18 mouse cellular contexts compared by ENCODE assay signal in the genomic region with DNA sequence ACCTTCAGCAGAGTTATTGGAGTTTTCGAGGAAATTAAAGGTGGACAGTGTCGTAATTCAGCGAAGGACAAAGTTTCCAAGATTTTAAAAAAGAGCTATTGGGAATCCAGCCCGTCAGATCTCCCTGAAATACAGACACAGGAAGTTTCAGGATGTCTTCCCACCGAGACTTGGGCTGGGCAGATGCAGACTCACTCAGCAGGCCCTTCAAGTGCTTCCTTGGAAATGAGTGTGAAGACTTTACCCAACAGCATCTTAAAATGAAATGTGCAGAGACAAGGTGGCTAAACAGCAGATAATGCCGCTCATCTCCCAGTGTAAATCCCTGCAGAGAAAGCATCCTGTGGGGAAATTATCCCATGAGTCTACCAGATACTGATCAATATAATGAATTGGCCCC. TPM values are rescaled to one million over a fixed set of nuclear protein-coding genes. Genes with fewer than 3 reads are reported as not detected.
A peak's percentile ranks its signal among the peaks of the same experiment; 100 is the strongest.
DNase-seq lines count a peak whose midpoint lies in the region; ATAC-seq lines count a peak whose summit lies in the region.
"Had no signal": no experiment of that assay in that cellular context is flagged by ENCODE, and none has a peak within 500 bp of the region (broad histone marks: within the 10 kb centered on the region; RNA-seq: fewer than 3 reads in every experiment).

No protein-coding gene starts in this region.

- 12% methylated on average over 6 of the region's 6 CpGs for WGBS in forebrain, embryonic 10.5 days
- WGBS in forebrain, embryonic 16.5 days: 52% methylated on average over 6 of the region's 6 CpGs
- WGBS in neural tube, embryonic 12.5 days: 7% methylated on average over 6 of the region's 6 CpGs
- 6% methylated on average over 6 of the region's 6 CpGs for WGBS in midbrain, embryonic 11.5 days
- 57% methylated on average over 6 of the region's 6 CpGs for WGBS in intestine, embryonic 16.5 days

- no peak for DNase-seq in forebrain, embryonic 10.5 days (ENCODE audit: extremely low spot score, low spot score)
- no peak for DNase-seq in neural tube, embryonic 10.5 days (ENCODE audit: extremely low spot score, low spot score)
- peak; percentile 90 for DNase-seq in midbrain, embryonic 11.5 days (ENCODE audit: low spot score, missing footprints)
- no peak for DNase-seq in cerebellum, adult 9-11 months
- DNase-seq in thymus, postnatal 10 days (ENCODE audit: low spot score in 2 of 2): no peak
- DNase-seq: adrenal gland, postnatal 14 days; cerebellum, adult 8-10 months; heart, adult 18-20 months; heart, postnatal 4 days; kidney, adult 8-10 months; lung, adult 18-20 months; lung, postnatal 36 days; right cerebral cortex, postnatal 14 days; thymus, postnatal 4 days had no signal

- no peak overlapping the region for H3K9ac ChIP-seq in forebrain, embryonic 16.5 days (replicated peaks; ENCODE audit: low read depth, low read length)
- no peak overlapping the region for H3K9ac ChIP-seq in neural tube, embryonic 12.5 days
- no peak overlapping the region for H3K9ac ChIP-seq in midbrain, embryonic 11.5 days (ENCODE audit: low read length)
- no peak overlapping the region for H3K9ac ChIP-seq in intestine, embryonic 16.5 days (ENCODE audit: low read depth, low read length)

- H3K4me2 ChIP-seq in forebrain, embryonic 16.5 days (ENCODE audit: low read length): no peak overlapping the region
- no peak overlapping the region; the same call in 1 of the 2 replicates for H3K4me2 ChIP-seq in neural tube, embryonic 12.5 days (replicated peaks)
- 0 out of 2 replicates have a peak overlapping the region, but pooled peaks have one; percentile 27 for H3K4me2 ChIP-seq in midbrain, embryonic 11.5 days
- no peak overlapping the region for H3K4me2 ChIP-seq in intestine, embryonic 16.5 days (ENCODE audit: low read depth, low read length)

- H3K27ac ChIP-seq in forebrain, embryonic 10.5 days: no peak overlapping the region
- no peak overlapping the region for H3K27ac ChIP-seq in forebrain, embryonic 16.5 days (ENCODE audit: low read length)
- H3K27ac ChIP-seq in neural tube, embryonic 12.5 days: no peak overlapping the region
- H3K27ac ChIP-seq in midbrain, embryonic 11.5 days (ENCODE audit: low read depth, low read length): no peak overlapping the region
- no peak overlapping the region for H3K27ac ChIP-seq in intestine, embryonic 16.5 days (ENCODE audit: low read length)

- peaks cover 63% of the 10 kb centered on the region for H3K27me3 ChIP-seq in forebrain, embryonic 10.5 days (ENCODE audit: poor library complexity, severe bottlenecking)
- H3K27me3 ChIP-seq in forebrain, embryonic 16.5 days (replicated peaks; ENCODE audit: control insufficient read depth, insufficient read depth, low read length): peaks cover 40% of the 10 kb centered on the region
- peaks cover 66% of the 10 kb centered on the region for H3K27me3 ChIP-seq in neural tube, embryonic 12.5 days (replicated peaks)
- H3K27me3 ChIP-seq in midbrain, embryonic 11.5 days (ENCODE audit: control insufficient read depth, insufficient read depth, low read length): peaks cover 62% of the 10 kb centered on the region
- peaks cover 44% of the 10 kb centered on the region for H3K27me3 ChIP-seq in intestine, embryonic 16.5 days (replicated peaks; ENCODE audit: control insufficient read depth, insufficient read depth, low read length)
- H3K27me3 ChIP-seq: CH12.LX had no signal

- ATAC-seq in forebrain, embryonic 16.5 days: no peak
- no peak for ATAC-seq in neural tube, embryonic 12.5 days (ENCODE audit: low FRiP score, low read depth)
- ATAC-seq in midbrain, embryonic 11.5 days (ENCODE audit: low FRiP score): no peak
- ATAC-seq in intestine, embryonic 16.5 days: no peak

- no peaks in the 10 kb centered on the region for H3K9me3 ChIP-seq in forebrain, embryonic 10.5 days
- H3K9me3 ChIP-seq in forebrain, embryonic 16.5 days (ENCODE audit: control insufficient read depth, low read length): no peaks in the 10 kb centered on the region
- no peaks in the 10 kb centered on the region for H3K9me3 ChIP-seq in neural tube, embryonic 12.5 days
- H3K9me3 ChIP-seq in midbrain, embryonic 11.5 days (ENCODE audit: control insufficient read depth, low read length): no peaks in the 10 kb centered on the region
- H3K9me3 ChIP-seq in intestine, embryonic 16.5 days (ENCODE audit: control insufficient read depth, low read length): no peaks in the 10 kb centered on the region

- peaks cover 88% of the 10 kb centered on the region for H3K4me1 ChIP-seq in forebrain, embryonic 10.5 days
- peaks cover 41% of the 10 kb centered on the region for H3K4me1 ChIP-seq in forebrain, embryonic 16.5 days (replicated peaks; ENCODE audit: control insufficient read depth, insufficient read depth, low read length)
- H3K4me1 ChIP-seq in neural tube, embryonic 12.5 days: peaks cover 37% of the 10 kb centered on the region
- H3K4me1 ChIP-seq in midbrain, embryonic 11.5 days (ENCODE audit: control insufficient read depth, insufficient read depth, low read length): peaks cover 26% of the 10 kb centered on the region
- peaks cover 18% of the 10 kb centered on the region for H3K4me1 ChIP-seq in intestine, embryonic 16.5 days (ENCODE audit: control insufficient read depth, insufficient read depth, low read length)

- H3K36me3 ChIP-seq in forebrain, embryonic 10.5 days (replicated peaks): peaks cover 4% of the 10 kb centered on the region; the same call in 1 of the 2 replicates
- no peaks in the 10 kb centered on the region for H3K36me3 ChIP-seq in forebrain, embryonic 16.5 days (ENCODE audit: control insufficient read depth, insufficient read depth)
- H3K36me3 ChIP-seq in neural tube, embryonic 12.5 days: no peaks in the 10 kb centered on the region
- H3K36me3 ChIP-seq in midbrain, embryonic 11.5 days (ENCODE audit: control insufficient read depth, insufficient read depth, low read length): no peaks in the 10 kb centered on the region
- H3K36me3 ChIP-seq in intestine, embryonic 16.5 days (ENCODE audit: control insufficient read depth, insufficient read depth, low read length): no peaks in the 10 kb centered on the region

- H3K4me3 ChIP-seq in forebrain, embryonic 10.5 days: peak overlapping the region; percentile 94; the same call in 1 of the 2 replicates
- no peak overlapping the region; the same call in 1 of the 2 replicates for H3K4me3 ChIP-seq in forebrain, embryonic 16.5 days (replicated peaks; ENCODE audit: low read length)
- H3K4me3 ChIP-seq in neural tube, embryonic 12.5 days: peak overlapping the region; percentile 15; the same call in 1 of the 2 replicates
- H3K4me3 ChIP-seq in midbrain, embryonic 11.5 days (ENCODE audit: low read depth, low read length): peak overlapping the region; percentile 3; the same call in 1 of the 2 replicates
- H3K4me3 ChIP-seq in intestine, embryonic 16.5 days (ENCODE audit: low read length): no peak overlapping the region

RNA-seq across cellular contexts. Expression of a gene that starts 10.9 kb away (rescaled TPM):
- 7.4 and 7.8 TPM in 2 replicates for polyA plus RNA-seq in forebrain, embryonic 10.5 days (2016; fragmentation: Nextera tagmentation; extraction: Ambion mirVana)
- polyA plus RNA-seq in forebrain, embryonic 16.5 days (2015; fragmentation: Nextera tagmentation; extraction: Ambion mirVana): 25.9 and 28.5 TPM in 2 replicates
- polyA plus RNA-seq in neural tube, embryonic 12.5 days (2016; fragmentation: Nextera tagmentation; extraction: Ambion mirVana): 20.7 and 21.0 TPM in 2 replicates
- polyA plus RNA-seq in midbrain, embryonic 11.5 days (2014; fragmentation: Nextera tagmentation; extraction: Ambion mirVana): 16.9 and 17.4 TPM in 2 replicates
- polyA plus RNA-seq in intestine, embryonic 16.5 days (2015; fragmentation: Nextera tagmentation; extraction: Ambion mirVana): 2.7 and 2.9 TPM in 2 replicates

Comparison
In these comparisons a context has a peak if more than half of its experiments do, and no peak if none do; other contexts are left out.
1. H3K4me3 ChIP-seq: peak in forebrain, embryonic 10.5 days (single experiment), neural tube, embryonic 12.5 days (single experiment) and midbrain, embryonic 11.5 days (single experiment); none in forebrain, embryonic 16.5 days (single experiment) and intestine, embryonic 16.5 days (single experiment).